Mouse (Mus musculus) kidney, embryonic 16.5 days (tissue): Measurements from ENCODE around the gene RPS10-NUDT3. TPM values are rescaled to one million over a fixed set of nuclear protein-coding genes. Genes with fewer than 3 reads are reported as not detected.
A peak's percentile ranks its signal among the peaks of the same experiment; 100 is the strongest.

Experiments used
- ATAC-seq: fragments of 200-750 bp; cut with Nextera tagmentation; 2 replicates; pipeline ENCODE4 v1.8.0; 2017; ENCODE audit warnings: moderate TSS enrichment; ENCODE audit not compliant: low FRiP score, low TSS enrichment
- H3K27ac ChIP-seq: fragments of 300-500 bp; sonication (generic); 2 replicates; pipeline ENCODE4 v1.5.1; 2014; ENCODE audit warnings: low read length
- H3K27me3 ChIP-seq: fragments of 300-500 bp; sonication (generic); 2 replicates; pipeline ENCODE4 v1.6.1; 2014; ENCODE audit warnings: low read length, control low read depth, mixed read lengths; ENCODE audit not compliant: insufficient read depth
- H3K36me3 ChIP-seq: fragments of 300-500 bp; sonication (generic); 2 replicates; pipeline ENCODE4 v1.6.1; 2014; ENCODE audit warnings: low read length, control low read depth, mixed read lengths; ENCODE audit not compliant: insufficient read depth
- H3K4me1 ChIP-seq: fragments of 300-500 bp; sonication (generic); 2 replicates; pipeline ENCODE4 v1.6.1; 2014; ENCODE audit warnings: low read length, control low read depth, mixed read lengths; ENCODE audit not compliant: insufficient read depth
- H3K4me2 ChIP-seq: fragments of 300-500 bp; sonication (generic); replicated peaks from 2 replicates; pipeline ENCODE4 v1.6.1; 2014; ENCODE audit warnings: low read depth, low read length
- H3K4me3 ChIP-seq: fragments of 300-500 bp; sonication (generic); 2 replicates; pipeline ENCODE4 v1.5.1; 2014; ENCODE audit warnings: mild to moderate bottlenecking, low read length
- H3K9ac ChIP-seq: fragments of 300-500 bp; sonication (generic); replicated peaks from 2 replicates; pipeline ENCODE4 v1.6.1; 2014; ENCODE audit warnings: low read length
- H3K9me3 ChIP-seq: fragments of 300-500 bp; sonication (generic); 2 replicates; pipeline ENCODE4 v1.6.1; 2016; ENCODE audit warnings: low read length, control low read depth
- WGBS: fragments of 180-500 bp; shearing (Covaris S2); extraction: QIAGEN DNeasy Blood & Tissue Kit; methylation state at CpG from one replicate; pipeline ENCODE4 v1.1.7; 2014; 5-methylcytosine and 5-hydroxymethylcytosine counted together
- polyA plus RNA-seq: library from polyadenylated mRNA; unstranded; fragments of >200 nt; fragmentation: Nextera tagmentation; extraction: Ambion mirVana; gene quantifications from 2 replicates; pipeline ENCODE4 v1.2.1, GENCODE M21; 2015

Gene RPS10-NUDT3
- polyA plus RNA-seq, 1 experiment from 2014 or later: not detected

DNA sequence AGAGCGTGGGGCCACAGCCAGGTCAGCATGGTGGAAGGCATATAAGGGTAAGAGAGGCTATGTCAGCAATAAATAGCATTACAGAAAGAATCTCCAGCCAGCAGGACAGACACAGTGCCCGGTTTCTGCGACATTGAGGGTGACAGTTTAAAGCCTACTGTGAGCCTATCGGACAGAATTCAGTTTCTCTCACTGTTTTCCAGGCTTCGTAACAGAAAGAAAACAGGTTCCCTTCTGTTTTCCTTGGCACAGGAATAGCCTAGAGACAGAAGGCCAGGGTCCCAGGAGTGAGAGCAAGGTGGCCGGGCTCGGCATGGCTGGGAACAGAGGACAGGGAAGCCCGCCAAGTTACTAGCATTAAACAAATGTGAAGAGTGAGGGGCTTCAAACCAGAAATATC, 55.2 kb downstream of the RPS10-NUDT3 start:
- H3K27ac ChIP-seq: no peak overlapping the region
- WGBS: 78% methylated on average over 8 of the region's 8 CpGs

GRCm38 (mm10) chr17:27578487-27578886, 56.5 kb downstream of the RPS10-NUDT3 start:
- Histone ChIP-seq H3K4me2 (no peak overlapping the region), H3K4me1 (no peaks in the 10 kb centered on the region), H3K9me3 (no peaks in the 10 kb centered on the region), H3K9ac (no peak overlapping the region), H3K27ac (no peak overlapping the region), H3K36me3 (peaks cover 46% of the 10 kb centered on the region), H3K4me3 (no peak overlapping the region), H3K27me3 (no peaks in the 10 kb centered on the region)
- WGBS: 91% methylated on average over 10 of the region's 10 CpGs
- no peak for ATAC-seq

More for the DNA sequence above, 55.2 kb downstream of the RPS10-NUDT3 start:
- H3K9me3 ChIP-seq: no peaks in the 10 kb centered on the region
- H3K4me1 ChIP-seq: no peaks in the 10 kb centered on the region
- H3K4me3 ChIP-seq: no peak overlapping the region
- H3K27me3 ChIP-seq: no peaks in the 10 kb centered on the region
- no peak for ATAC-seq
- no peak overlapping the region for H3K4me2 ChIP-seq
- peaks cover 46% of the 10 kb centered on the region for H3K36me3 ChIP-seq
- no peak overlapping the region for H3K9ac ChIP-seq

DNA sequence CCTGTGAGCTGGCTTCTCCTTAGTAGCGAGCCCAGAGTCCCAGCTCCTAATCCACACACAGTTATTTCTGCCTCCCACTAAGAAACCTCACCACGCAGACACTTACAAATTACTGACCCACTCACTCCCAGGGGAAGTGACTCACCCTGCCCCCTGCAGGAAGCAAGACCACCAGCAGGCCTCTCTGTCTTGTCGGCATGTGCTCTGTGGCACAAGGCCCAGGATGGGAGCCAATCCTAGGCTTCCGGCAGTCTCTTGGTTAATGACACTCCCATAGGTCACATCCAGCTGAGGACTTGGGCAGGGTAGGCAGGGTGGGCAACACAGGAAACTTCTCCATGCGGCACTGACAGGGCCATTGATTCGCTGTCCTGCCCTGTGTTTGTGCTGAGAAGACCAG, 57.6 kb downstream of the RPS10-NUDT3 start:
- Histone ChIP-seq H3K27me3 (no peaks in the 10 kb centered on the region), H3K4me2 (no peak overlapping the region), H3K36me3 (peaks cover 40% of the 10 kb centered on the region), H3K4me3 (no peak overlapping the region), H3K9ac (no peak overlapping the region), H3K27ac (no peak overlapping the region), H3K9me3 (no peaks in the 10 kb centered on the region), H3K4me1 (no peaks in the 10 kb centered on the region)
- peak; percentile 52; the same call in 1 of the 2 replicates for ATAC-seq
- WGBS: 56% methylated on average over 6 of the region's 6 CpGs

- WGBS: 76% methylated on average over 7 of the region's 7 CpGs
- no peak overlapping the region for H3K4me2 ChIP-seq
- H3K27ac ChIP-seq: no peak overlapping the region
- H3K36me3 ChIP-seq: peaks cover 28% of the 10 kb centered on the region
- H3K9me3 ChIP-seq: no peaks in the 10 kb centered on the region
- H3K4me1 ChIP-seq: no peaks in the 10 kb centered on the region
- no peak for ATAC-seq
- H3K27me3 ChIP-seq: no peaks in the 10 kb centered on the region
- H3K4me3 ChIP-seq: no peak overlapping the region
- H3K9ac ChIP-seq: no peak overlapping the region
Observed at GRCm38 (mm10) chr17:27576056-27576455, 59.0 kb downstream of the RPS10-NUDT3 start.

DNA sequence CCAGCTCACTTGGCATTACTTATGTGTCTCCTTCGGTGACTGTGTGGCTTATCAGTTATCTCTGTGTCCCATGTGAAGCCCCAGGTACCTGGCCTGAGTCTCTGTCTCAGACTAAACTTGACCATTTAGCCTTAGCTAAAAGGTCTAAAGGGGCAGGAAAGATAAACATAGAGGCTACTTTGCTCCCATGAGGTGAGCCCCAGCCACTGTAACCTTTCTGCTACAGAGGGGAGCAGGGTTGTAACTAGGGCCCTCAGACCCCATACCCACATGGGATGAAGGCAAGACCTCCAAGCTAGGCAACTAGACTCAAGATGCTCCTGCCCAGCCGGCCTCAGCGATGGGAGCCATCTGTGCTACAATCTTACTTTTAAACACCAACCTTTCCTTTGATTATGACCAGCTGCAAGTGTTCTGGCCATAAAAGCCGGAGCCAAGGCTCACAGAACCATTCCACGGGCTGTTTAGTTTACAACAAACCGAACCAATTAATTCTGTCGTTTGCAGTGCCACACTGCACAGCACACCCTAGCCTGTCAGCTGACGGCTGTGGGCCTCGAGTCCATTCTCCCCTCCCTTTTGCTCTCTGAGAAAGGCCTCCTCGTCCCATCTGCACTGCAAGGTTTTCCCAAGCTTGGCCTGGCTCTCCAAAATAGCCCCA, 59.8 kb downstream of the RPS10-NUDT3 start:
- no peak overlapping the region for H3K9ac ChIP-seq
- peaks cover 19% of the 10 kb centered on the region for H3K36me3 ChIP-seq
- WGBS: 31% methylated on average over 10 of the region's 10 CpGs
- H3K4me2 ChIP-seq: no peak overlapping the region
- no peaks in the 10 kb centered on the region for H3K27me3 ChIP-seq
- H3K27ac ChIP-seq: no peak overlapping the region
- no peaks in the 10 kb centered on the region for H3K4me1 ChIP-seq
- H3K4me3 ChIP-seq: no peak overlapping the region
- ATAC-seq: no peak
- no peaks in the 10 kb centered on the region for H3K9me3 ChIP-seq

DNA sequence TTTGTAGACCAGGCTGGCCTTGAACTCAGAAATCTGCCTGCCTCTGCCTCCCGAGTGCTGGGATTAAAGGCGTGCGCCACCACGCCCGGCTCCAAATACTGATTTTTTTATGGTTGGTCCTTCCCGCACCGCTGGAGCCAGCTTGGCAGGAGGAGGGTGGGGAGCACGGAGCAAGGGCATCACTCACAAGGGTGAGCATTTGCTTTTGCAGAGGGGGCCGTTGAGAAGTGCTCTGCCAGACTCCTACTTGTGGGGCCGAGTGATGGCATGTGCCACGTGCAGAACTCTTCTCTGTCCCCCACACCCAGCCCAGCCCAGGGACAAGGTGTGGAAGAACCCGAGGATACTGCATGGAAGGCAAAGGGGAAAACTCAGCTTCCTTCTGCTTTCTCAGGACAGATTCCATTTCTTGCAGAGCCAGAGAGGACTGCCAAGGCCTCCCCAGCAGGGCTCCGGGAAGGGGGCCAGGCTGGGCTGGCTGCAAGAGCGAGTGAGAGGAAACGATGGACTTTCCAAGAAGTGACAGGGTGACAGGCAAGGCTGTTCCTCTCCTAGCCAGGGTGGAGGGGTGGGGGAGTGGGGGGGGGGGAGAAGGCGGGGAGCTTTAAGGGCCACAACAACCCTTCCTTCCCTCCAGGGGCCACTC, 60.4 kb downstream of the RPS10-NUDT3 start:
- ATAC-seq: peak; percentile 60; the same call in 1 of the 2 replicates
- H3K36me3 ChIP-seq: peaks cover 14% of the 10 kb centered on the region
- H3K27ac ChIP-seq: no peak overlapping the region
- H3K4me3 ChIP-seq: no peak overlapping the region
- H3K4me1 ChIP-seq: no peaks in the 10 kb centered on the region
- no peaks in the 10 kb centered on the region for H3K27me3 ChIP-seq
- no peaks in the 10 kb centered on the region for H3K9me3 ChIP-seq
- WGBS: 87% methylated on average over 15 of the region's 16 CpGs
- H3K9ac ChIP-seq: no peak overlapping the region
- no peak overlapping the region for H3K4me2 ChIP-seq

GRCm38 (mm10) chr17:27573772-27574320, 61.2 kb downstream of the RPS10-NUDT3 start:
- no peak overlapping the region for H3K27ac ChIP-seq
- H3K27me3 ChIP-seq: no peaks in the 10 kb centered on the region
- ATAC-seq: no peak
- no peak overlapping the region for H3K9ac ChIP-seq
- no peak overlapping the region for H3K4me3 ChIP-seq
- peaks cover 7% of the 10 kb centered on the region; the same call in 1 of the 2 replicates for H3K36me3 ChIP-seq
- H3K4me1 ChIP-seq: no peaks in the 10 kb centered on the region
- 81% methylated on average over 10 of the region's 10 CpGs for WGBS
- no peaks in the 10 kb centered on the region for H3K9me3 ChIP-seq
- no peak overlapping the region for H3K4me2 ChIP-seq

- no peak for ATAC-seq
- H3K4me3 ChIP-seq: no peak overlapping the region
- no peaks in the 10 kb centered on the region for H3K36me3 ChIP-seq
- H3K27ac ChIP-seq: no peak overlapping the region
- H3K4me2 ChIP-seq: no peak overlapping the region
- H3K4me1 ChIP-seq: peaks cover 2% of the 10 kb centered on the region; the same call in 1 of the 2 replicates
- H3K27me3 ChIP-seq: no peaks in the 10 kb centered on the region
- no peaks in the 10 kb centered on the region for H3K9me3 ChIP-seq
- no peak overlapping the region for H3K9ac ChIP-seq
- 70% methylated on average over 8 of the region's 8 CpGs for WGBS
Observed at GRCm38 (mm10) chr17:27571315-27571714, 63.7 kb downstream of the RPS10-NUDT3 start.

DNA sequence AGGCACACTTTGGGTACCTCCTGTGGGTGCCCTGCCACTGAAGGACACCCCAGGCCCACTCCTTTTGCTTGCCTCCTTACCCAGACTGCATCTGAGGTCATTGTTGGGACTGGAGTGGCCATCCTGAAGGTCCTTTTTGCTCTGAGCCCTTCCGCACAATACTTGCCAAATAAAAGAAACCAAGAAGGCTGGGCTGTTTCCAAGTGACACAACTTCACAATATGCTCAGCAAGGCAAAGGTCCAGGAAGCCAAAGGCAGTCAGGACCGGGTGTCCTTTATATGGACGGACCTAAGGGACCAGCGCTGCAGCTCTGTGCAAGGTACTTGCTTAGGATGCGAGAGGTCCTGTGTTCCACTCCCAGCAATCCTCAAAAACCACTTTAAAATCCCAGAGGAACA, 66.8 kb downstream of the RPS10-NUDT3 start:
- no peaks in the 10 kb centered on the region for H3K9me3 ChIP-seq
- H3K36me3 ChIP-seq: 0 out of 2 replicates have a peak, but pooled peaks cover 3% of the 10 kb centered on the region
- no peak overlapping the region for H3K4me3 ChIP-seq
- 91% methylated on average over 5 of the region's 5 CpGs for WGBS
- H3K27ac ChIP-seq: no peak overlapping the region
- H3K27me3 ChIP-seq: no peaks in the 10 kb centered on the region
- H3K4me1 ChIP-seq: peaks cover 17% of the 10 kb centered on the region
- no peak overlapping the region for H3K4me2 ChIP-seq
- H3K9ac ChIP-seq: no peak overlapping the region
- ATAC-seq: no peak

DNA sequence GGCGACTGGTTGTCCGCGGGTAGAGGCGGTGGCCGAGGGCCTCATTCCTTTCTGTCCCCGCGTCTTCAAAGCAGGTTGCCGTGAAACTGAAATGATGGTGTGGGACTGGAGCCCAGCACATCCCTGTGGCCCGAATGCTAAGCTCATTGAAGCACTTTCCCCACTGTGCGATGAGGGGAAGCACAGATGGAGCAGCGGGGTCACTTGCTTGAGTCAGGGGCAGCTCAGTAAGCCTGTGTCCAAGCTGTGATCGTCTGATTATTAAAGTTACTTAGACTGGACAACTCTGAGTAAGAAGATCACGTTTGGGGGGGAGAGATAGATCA, 69.1 kb downstream of the RPS10-NUDT3 start:
- under 1% methylated on average over 13 of the region's 13 CpGs for WGBS
- peak overlapping the region; percentile 76 for H3K4me2 ChIP-seq
- H3K27ac ChIP-seq: no peak overlapping the region
- H3K36me3 ChIP-seq: peaks cover 13% of the 10 kb centered on the region
- no peak for ATAC-seq
- H3K9me3 ChIP-seq: no peaks in the 10 kb centered on the region
- H3K9ac ChIP-seq: peak overlapping the region; percentile 58
- H3K4me3 ChIP-seq: peak overlapping the region; percentile 56
- no peaks in the 10 kb centered on the region for H3K27me3 ChIP-seq
- peaks cover 17% of the 10 kb centered on the region for H3K4me1 ChIP-seq
